Mouse (Mus musculus) forebrain, postnatal 0 days (tissue): ENCODE measurements around the gene Alpk3. TPM values are rescaled to one million over a fixed set of nuclear protein-coding genes. Genes with fewer than 3 reads are reported as not detected.

Experiments
- ATAC-seq: fragments of 200-750 bp; cut with Nextera tagmentation; 2 replicates; pipeline ENCODE4 v1.8.0; 2017; ENCODE audit warnings: mild to moderate bottlenecking, moderate library complexity
- DNase-seq: peaks from one replicate; pipeline ENCODE4 v3.0.0-alpha.2; 2015
- H3K27ac ChIP-seq: fragments of 300-500 bp; sonication (generic); 2 replicates; pipeline ENCODE4 v1.5.1; 2014; ENCODE audit warnings: low read depth, mild to moderate bottlenecking, antibody characterized with exemption, low read length, moderate library complexity, mixed read lengths
- H3K27me3 ChIP-seq: fragments of 300-500 bp; sonication (generic); 2 replicates; pipeline ENCODE4 v1.6.1; 2014; ENCODE audit warnings: mild to moderate bottlenecking, low read length, mixed read lengths; ENCODE audit not compliant: insufficient read depth
- H3K36me3 ChIP-seq: fragments of 300-500 bp; sonication (generic); 2 replicates; pipeline ENCODE4 v1.6.1; 2014; ENCODE audit warnings: mild to moderate bottlenecking, moderate library complexity; ENCODE audit not compliant: insufficient read depth
- H3K4me1 ChIP-seq: fragments of 300-500 bp; sonication (generic); 2 replicates; pipeline ENCODE4 v1.6.1; 2014; ENCODE audit warnings: antibody characterized with exemption; ENCODE audit not compliant: insufficient read depth
- H3K4me2 ChIP-seq: fragments of 300-500 bp; sonication (generic); 2 replicates; pipeline ENCODE4 v1.6.1; 2014; ENCODE audit warnings: low read depth, mild to moderate bottlenecking, moderate library complexity
- H3K4me3 ChIP-seq: fragments of 300-500 bp; sonication (generic); 2 replicates; pipeline ENCODE4 v1.5.1; 2014; ENCODE audit warnings: low read depth, low read length, mixed read lengths
- H3K9ac ChIP-seq: fragments of 300-500 bp; sonication (generic); 2 replicates; pipeline ENCODE4 v1.6.1; 2014; ENCODE audit warnings: mild to moderate bottlenecking
- H3K9me3 ChIP-seq: fragments of 300-500 bp; sonication (generic); 2 replicates; pipeline ENCODE4 v1.6.1; 2016; ENCODE audit warnings: low read length
- CTCF ChIP-seq: sonication (generic); IDR thresholded peaks from 2 replicates; pipeline ENCODE4 v1.5.1; 2016; ENCODE audit warnings: antibody characterized with exemption, control low read depth, low read depth
- WGBS: fragments of 180-500 bp; shearing (Covaris S2); extraction: QIAGEN DNeasy Blood & Tissue Kit; methylation state at CpG from one replicate; pipeline ENCODE4 v1.1.7; 2014; 5-methylcytosine and 5-hydroxymethylcytosine counted together
- polyA plus RNA-seq: library from polyadenylated mRNA; unstranded; fragments of >200 nt; fragmentation: Nextera tagmentation; extraction: Ambion mirVana; gene quantifications from 2 replicates; pipeline ENCODE4 v1.2.1, GENCODE M21; 2015
- total RNA-seq: library from RNA; depleted of rRNA; stranded (reverse); fragments of >200 nt; gene quantifications from 2 replicates; pipeline ENCODE4 v1.2.3, GENCODE M21; 2014

The Alpk3 gene
- total and polyA plus RNA-seq, 2 experiments from 2014 or later, result 0.07 to 0.43 TPM

GRCm38 (mm10) chr7:81110791-81111190 is 53.4 kb downstream of the Alpk3 start:
- H3K4me1 ChIP-seq, result no peaks in the 10 kb centered on the region
- no peak overlapping the region for H3K4me3 ChIP-seq
- no peak for ATAC-seq
- no peak overlapping the region for H3K9ac ChIP-seq
- H3K9me3 ChIP-seq, result no peaks in the 10 kb centered on the region
- H3K27ac ChIP-seq, result no peak overlapping the region
- H3K4me2 ChIP-seq, result no peak overlapping the region
- 92% methylated on average over 4 of the region's 4 CpGs for WGBS
- no peaks in the 10 kb centered on the region for H3K27me3 ChIP-seq
- no peak for TF ChIP-seq CTCF
- no peak for DNase-seq
- H3K36me3 ChIP-seq, result no peaks in the 10 kb centered on the region

- H3K4me1 ChIP-seq, result no peaks in the 10 kb centered on the region
Observed at GRCm38 (mm10) chr7:81111729-81112128, 54.3 kb downstream of the Alpk3 start.

GRCm38 (mm10) chr7:81112686-81113360 is 55.4 kb downstream of the Alpk3 start:
- DNase-seq (no peak), ATAC-seq (no peak)
- 40% methylated on average over 6 of the region's 6 CpGs for WGBS
- no peak overlapping the region for H3K9ac ChIP-seq
- no peaks in the 10 kb centered on the region for H3K27me3 ChIP-seq
- H3K27ac ChIP-seq, result no peak overlapping the region
- no peaks in the 10 kb centered on the region for H3K36me3 ChIP-seq
- H3K4me3 ChIP-seq, result no peak overlapping the region
- no peaks in the 10 kb centered on the region for H3K9me3 ChIP-seq
- TF ChIP-seq CTCF, result no peak
- H3K4me1 ChIP-seq, result no peaks in the 10 kb centered on the region
- no peak overlapping the region for H3K4me2 ChIP-seq

More at GRCm38 (mm10) chr7:81111729-81112128, 54.3 kb downstream of the Alpk3 start:
- Histone ChIP-seq H3K27me3 (no peaks in the 10 kb centered on the region), H3K9ac (no peak overlapping the region), H3K36me3 (no peaks in the 10 kb centered on the region), H3K4me3 (no peak overlapping the region), H3K4me2 (no peak overlapping the region), H3K9me3 (no peaks in the 10 kb centered on the region), H3K27ac (no peak overlapping the region)
- TF ChIP-seq CTCF, result no peak
- no peak for ATAC-seq
- 89% methylated on average over 2 of the region's 2 CpGs for WGBS
- DNase-seq, result no peak

DNA sequence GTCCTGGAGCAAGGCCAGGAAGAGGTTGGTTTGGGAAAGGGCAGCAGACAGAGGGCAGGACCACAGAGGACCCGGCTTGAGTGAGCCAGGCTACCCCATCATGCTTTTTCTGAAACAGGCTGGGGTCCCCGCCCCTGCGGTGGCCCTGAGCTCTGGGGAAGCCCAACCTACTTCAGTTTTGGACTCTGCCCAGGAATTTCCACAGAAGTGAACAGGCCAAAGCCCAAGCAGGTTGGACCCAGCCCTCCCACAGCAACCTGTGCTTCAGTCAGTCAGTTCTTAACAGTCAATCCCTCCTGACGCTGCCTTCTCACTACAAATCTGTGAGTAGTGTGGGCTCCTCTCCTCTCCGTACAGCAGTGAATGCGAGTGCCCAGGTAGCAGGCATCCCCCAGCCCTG is 57.2 kb downstream of the Alpk3 start, which contains the start of gene Slc28a1:
Slc28a1 (plus strand) TSS at position 245 of the 400 bp plus-strand sequence.
- Histone ChIP-seq H3K4me2 (no peak within 1 kb of the TSS), H3K27ac (no peak within 1 kb of the TSS), H3K9ac (no peak within 1 kb of the TSS), H3K27me3 (no peaks in the 10 kb centered on the region), H3K4me1 (no peaks in the 10 kb centered on the region), H3K9me3 (no peaks in the 10 kb centered on the region), H3K4me3 (no peak within 1 kb of the TSS), H3K36me3 (no peaks in the 10 kb centered on the region)
- DNase-seq (no peak), ATAC-seq (no peak)
- WGBS, result 82% methylated on average over 6 of the region's 6 CpGs
- TF ChIP-seq CTCF, result no peak

GRCm38 (mm10) chr7:81121099-81121498 is 63.7 kb downstream of the Alpk3 start:
- Histone ChIP-seq H3K4me2 (no peak overlapping the region), H3K27ac (no peak overlapping the region), H3K4me1 (no peaks in the 10 kb centered on the region), H3K36me3 (no peaks in the 10 kb centered on the region), H3K27me3 (no peaks in the 10 kb centered on the region), H3K4me3 (no peak overlapping the region), H3K9ac (no peak overlapping the region), H3K9me3 (no peaks in the 10 kb centered on the region)
- ATAC-seq (no peak), DNase-seq (no peak)
- WGBS, result 59% methylated on average over 3 of the region's 3 CpGs
- no peak for TF ChIP-seq CTCF

GRCm38 (mm10) chr7:81122808-81123207 is 65.4 kb downstream of the Alpk3 start:
- no peak overlapping the region for H3K9ac ChIP-seq
- H3K4me2 ChIP-seq, result no peak overlapping the region
- H3K27ac ChIP-seq, result no peak overlapping the region
- H3K36me3 ChIP-seq, result no peaks in the 10 kb centered on the region
- DNase-seq, result no peak
- ATAC-seq, result no peak
- no peaks in the 10 kb centered on the region for H3K9me3 ChIP-seq
- H3K4me1 ChIP-seq, result no peaks in the 10 kb centered on the region
- WGBS, result 67% methylated on average over 2 of the region's 2 CpGs
- TF ChIP-seq CTCF, result no peak
- no peaks in the 10 kb centered on the region for H3K27me3 ChIP-seq
- no peak overlapping the region for H3K4me3 ChIP-seq

DNA sequence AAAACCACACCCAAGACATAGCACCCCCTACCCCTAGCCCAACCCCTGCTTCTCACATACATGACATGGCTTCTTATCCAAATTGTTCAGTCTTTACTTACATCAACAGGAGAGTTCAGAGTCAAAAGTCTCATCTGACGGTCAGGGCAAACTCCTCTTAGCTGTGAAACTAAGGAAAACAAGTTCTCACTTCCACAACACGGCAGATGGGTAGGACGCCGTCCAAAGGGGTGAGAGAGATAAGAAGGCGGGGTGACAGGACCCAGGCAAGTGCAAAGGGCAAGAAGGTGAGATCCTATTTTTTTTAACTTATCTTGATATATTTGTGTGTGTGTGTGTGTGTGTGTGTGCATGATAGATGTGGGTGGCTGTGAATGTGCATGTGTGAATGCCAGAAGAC is 66.2 kb downstream of the Alpk3 start:
- WGBS, result 93% methylated on average over 5 of the region's 5 CpGs
- Histone ChIP-seq H3K27me3 (no peaks in the 10 kb centered on the region), H3K9ac (no peak overlapping the region), H3K36me3 (no peaks in the 10 kb centered on the region), H3K27ac (no peak overlapping the region), H3K4me3 (no peak overlapping the region), H3K4me2 (no peak overlapping the region), H3K4me1 (no peaks in the 10 kb centered on the region), H3K9me3 (no peaks in the 10 kb centered on the region)
- no peak for TF ChIP-seq CTCF
- DNase-seq, result no peak
- no peak for ATAC-seq
